Mouse (Mus musculus): Measurements from ENCODE around the gene C1qa. TPM values are rescaled to one million over a fixed set of nuclear protein-coding genes. Genes with fewer than 3 reads are reported as not detected.
A peak's percentile ranks its signal among the peaks of the same experiment; 100 is the strongest.

C1qa gene
- polyA plus RNA-seq, 1 experiment from 2014 or later, result 11.8 TPM

GRCm38 (mm10) chr4:136894821-136895220 is 3.8 kb downstream of the C1qa start:
- peaks cover 10% of the 10 kb centered on the region for H3K27me3 ChIP-seq (ENCODE audit: control insufficient read depth, insufficient read depth, low read length)
- WGBS, result 78% methylated on average over 4 of the region's 4 CpGs
- no peaks in the 10 kb centered on the region for H3K36me3 ChIP-seq (ENCODE audit: control insufficient read depth, insufficient read depth, low read length)

GRCm38 (mm10) chr4:136893691-136894543 is 4.7 kb downstream of the C1qa start:
- no peaks in the 10 kb centered on the region for H3K9me3 ChIP-seq (ENCODE audit: control insufficient read depth, low read length)
- peaks cover 10% of the 10 kb centered on the region for H3K27me3 ChIP-seq (ENCODE audit: control insufficient read depth, insufficient read depth, low read length)
- ATAC-seq (ENCODE audit: insufficient read depth, low FRiP score, low TSS enrichment), result no peak
- no peak overlapping the region for H3K4me2 ChIP-seq (ENCODE audit: low read depth)
- H3K36me3 ChIP-seq (ENCODE audit: control insufficient read depth, insufficient read depth, low read length), result no peaks in the 10 kb centered on the region
- H3K27ac ChIP-seq (ENCODE audit: low read depth, low read length), result no peak overlapping the region
- peak; percentile 68 for DNase-seq (ENCODE audit: low spot score)
- H3K9ac ChIP-seq (ENCODE audit: low read length), result no peak overlapping the region
- no peaks in the 10 kb centered on the region for H3K4me1 ChIP-seq (ENCODE audit: control insufficient read depth, insufficient read depth, low read length)
- no peak overlapping the region for H3K4me3 ChIP-seq (ENCODE audit: low read depth, low read length)
- WGBS, result 7% methylated on average over 9 of the region's 9 CpGs

More at GRCm38 (mm10) chr4:136894821-136895220, 3.8 kb downstream of the C1qa start:
- DNase-seq (ENCODE audit: low spot score) (no peak), ATAC-seq (ENCODE audit: insufficient read depth, low FRiP score, low TSS enrichment) (no peak)
- Histone ChIP-seq H3K4me2 (ENCODE audit: low read depth) (no peak overlapping the region), H3K4me3 (ENCODE audit: low read depth, low read length) (no peak overlapping the region), H3K9me3 (ENCODE audit: control insufficient read depth, low read length) (no peaks in the 10 kb centered on the region), H3K4me1 (ENCODE audit: control insufficient read depth, insufficient read depth, low read length) (no peaks in the 10 kb centered on the region), H3K9ac (ENCODE audit: low read length) (no peak overlapping the region), H3K27ac (ENCODE audit: low read depth, low read length) (no peak overlapping the region)

GRCm38 (mm10) chr4:136892811-136893210 is 5.8 kb downstream of the C1qa start, which contains the start of gene C1qc:
C1qc (minus strand) TSS chr4:136893065.
- no peak within 1 kb of the TSS for H3K4me3 ChIP-seq (ENCODE audit: low read depth, low read length)

GRCm38 (mm10) chr4:136892371-136892770 is 6.2 kb downstream of the C1qa start:
- no peaks in the 10 kb centered on the region for H3K36me3 ChIP-seq (ENCODE audit: control insufficient read depth, insufficient read depth, low read length)
- no peaks in the 10 kb centered on the region for H3K4me1 ChIP-seq (ENCODE audit: control insufficient read depth, insufficient read depth, low read length)
- no peak overlapping the region for H3K9ac ChIP-seq (ENCODE audit: low read length)
- no peak overlapping the region for H3K4me2 ChIP-seq (ENCODE audit: low read depth)
- DNase-seq (ENCODE audit: low spot score) (no peak), ATAC-seq (ENCODE audit: insufficient read depth, low FRiP score, low TSS enrichment) (no peak)
- H3K4me3 ChIP-seq (ENCODE audit: low read depth, low read length), result no peak overlapping the region
- H3K27ac ChIP-seq (ENCODE audit: low read depth, low read length), result no peak overlapping the region
- peaks cover 10% of the 10 kb centered on the region for H3K27me3 ChIP-seq (ENCODE audit: control insufficient read depth, insufficient read depth, low read length)
- WGBS, result 72% methylated on average over 6 of the region's 7 CpGs
- no peaks in the 10 kb centered on the region for H3K9me3 ChIP-seq (ENCODE audit: control insufficient read depth, low read length)

More at GRCm38 (mm10) chr4:136892811-136893210, 5.8 kb downstream of the C1qa start, which contains the start of gene C1qc:
- no peaks in the 10 kb centered on the region for H3K36me3 ChIP-seq (ENCODE audit: control insufficient read depth, insufficient read depth, low read length)
- H3K27me3 ChIP-seq (ENCODE audit: control insufficient read depth, insufficient read depth, low read length), result peaks cover 10% of the 10 kb centered on the region
- H3K4me2 ChIP-seq (ENCODE audit: low read depth), result no peak within 1 kb of the TSS
- H3K9me3 ChIP-seq (ENCODE audit: control insufficient read depth, low read length), result no peaks in the 10 kb centered on the region
- 65% methylated on average over 5 of the region's 5 CpGs for whole genome bisulfite sequencing
- ATAC-seq (ENCODE audit: insufficient read depth, low FRiP score, low TSS enrichment), result no peak
- H3K9ac ChIP-seq (ENCODE audit: low read length), result no peak within 1 kb of the TSS
- no peak for DNase-seq (ENCODE audit: low spot score)
- H3K27ac ChIP-seq (ENCODE audit: low read depth, low read length), result no peak within 1 kb of the TSS
- no peaks in the 10 kb centered on the region for H3K4me1 ChIP-seq (ENCODE audit: control insufficient read depth, insufficient read depth, low read length)

- H3K4me1 ChIP-seq (ENCODE audit: control insufficient read depth, insufficient read depth, low read length), result no peaks in the 10 kb centered on the region
- WGBS, result 88% methylated on average over 4 of the region's 4 CpGs
- no peak overlapping the region for H3K9ac ChIP-seq (ENCODE audit: low read length)
- H3K27ac ChIP-seq (ENCODE audit: low read depth, low read length), result no peak overlapping the region
- no peaks in the 10 kb centered on the region for H3K36me3 ChIP-seq (ENCODE audit: control insufficient read depth, insufficient read depth, low read length)
- H3K4me3 ChIP-seq (ENCODE audit: low read depth, low read length), result no peak overlapping the region
- no peak for ATAC-seq (ENCODE audit: insufficient read depth, low FRiP score, low TSS enrichment)
- no peak for DNase-seq (ENCODE audit: low spot score)
- no peaks in the 10 kb centered on the region for H3K9me3 ChIP-seq (ENCODE audit: control insufficient read depth, low read length)
- H3K4me2 ChIP-seq (ENCODE audit: low read depth), result no peak overlapping the region
- peaks cover 4% of the 10 kb centered on the region for H3K27me3 ChIP-seq (ENCODE audit: control insufficient read depth, insufficient read depth, low read length)
Measured at GRCm38 (mm10) chr4:136891115-136891514, 7.5 kb downstream of the C1qa start.

GRCm38 (mm10) chr4:136889981-136890380 is 8.6 kb downstream of the C1qa start:
- Histone ChIP-seq H3K9me3 (ENCODE audit: control insufficient read depth, low read length) (no peaks in the 10 kb centered on the region), H3K27ac (ENCODE audit: low read depth, low read length) (no peak overlapping the region), H3K36me3 (ENCODE audit: control insufficient read depth, insufficient read depth, low read length) (no peaks in the 10 kb centered on the region), H3K4me1 (ENCODE audit: control insufficient read depth, insufficient read depth, low read length) (no peaks in the 10 kb centered on the region), H3K9ac (ENCODE audit: low read length) (no peak overlapping the region), H3K4me3 (ENCODE audit: low read depth, low read length) (no peak overlapping the region), H3K4me2 (ENCODE audit: low read depth) (no peak overlapping the region), H3K27me3 (ENCODE audit: control insufficient read depth, insufficient read depth, low read length) (no peaks in the 10 kb centered on the region)
- DNase-seq (ENCODE audit: low spot score), result no peak
- ATAC-seq (ENCODE audit: insufficient read depth, low FRiP score, low TSS enrichment), result no peak
- WGBS, result 82% methylated on average over 15 of the region's 15 CpGs

- ATAC-seq (ENCODE audit: insufficient read depth, low FRiP score, low TSS enrichment) (no peak), DNase-seq (ENCODE audit: low spot score) (no peak)
- 70% methylated on average over 5 of the region's 5 CpGs for WGBS
- Histone ChIP-seq H3K36me3 (ENCODE audit: control insufficient read depth, insufficient read depth, low read length) (no peaks in the 10 kb centered on the region), H3K27ac (ENCODE audit: low read depth, low read length) (no peak overlapping the region), H3K4me2 (ENCODE audit: low read depth) (no peak overlapping the region), H3K9me3 (ENCODE audit: control insufficient read depth, low read length) (no peaks in the 10 kb centered on the region), H3K4me1 (ENCODE audit: control insufficient read depth, insufficient read depth, low read length) (no peaks in the 10 kb centered on the region), H3K9ac (ENCODE audit: low read length) (no peak overlapping the region), H3K27me3 (ENCODE audit: control insufficient read depth, insufficient read depth, low read length) (no peaks in the 10 kb centered on the region), H3K4me3 (ENCODE audit: low read depth, low read length) (no peak overlapping the region)
Measured at GRCm38 (mm10) chr4:136887714-136888113, 10.9 kb downstream of the C1qa start.

GRCm38 (mm10) chr4:136886101-136886500 is 12.5 kb downstream of the C1qa start, which contains the start of gene C1qb:
C1qb (minus strand) TSS chr4:136886187.
- ATAC-seq (ENCODE audit: insufficient read depth, low FRiP score, low TSS enrichment) (no peak), DNase-seq (ENCODE audit: low spot score) (no peak)
- Histone ChIP-seq H3K27ac (ENCODE audit: low read depth, low read length) (no peak within 1 kb of the TSS), H3K9ac (ENCODE audit: low read length) (no peak within 1 kb of the TSS), H3K27me3 (ENCODE audit: control insufficient read depth, insufficient read depth, low read length) (no peaks in the 10 kb centered on the region), H3K4me1 (ENCODE audit: control insufficient read depth, insufficient read depth, low read length) (no peaks in the 10 kb centered on the region), H3K36me3 (ENCODE audit: control insufficient read depth, insufficient read depth, low read length) (no peaks in the 10 kb centered on the region), H3K4me3 (ENCODE audit: low read depth, low read length) (no peak within 1 kb of the TSS), H3K9me3 (ENCODE audit: control insufficient read depth, low read length) (no peaks in the 10 kb centered on the region), H3K4me2 (ENCODE audit: low read depth) (no peak within 1 kb of the TSS)
- WGBS, result 75% methylated on average over 7 of the region's 7 CpGs

- no peak overlapping the region for H3K27ac ChIP-seq (ENCODE audit: low read depth, low read length)
- no peak overlapping the region for H3K4me3 ChIP-seq (ENCODE audit: low read depth, low read length)
- DNase-seq (ENCODE audit: low spot score) (no peak), ATAC-seq (ENCODE audit: insufficient read depth, low FRiP score, low TSS enrichment) (no peak)
- H3K27me3 ChIP-seq (ENCODE audit: control insufficient read depth, insufficient read depth, low read length), result no peaks in the 10 kb centered on the region
- H3K36me3 ChIP-seq (ENCODE audit: control insufficient read depth, insufficient read depth, low read length), result no peaks in the 10 kb centered on the region
- whole genome bisulfite sequencing, result 21% methylated on average over 5 of the region's 5 CpGs
- no peak overlapping the region for H3K9ac ChIP-seq (ENCODE audit: low read length)
- H3K4me2 ChIP-seq (ENCODE audit: low read depth), result no peak overlapping the region
- no peaks in the 10 kb centered on the region for H3K4me1 ChIP-seq (ENCODE audit: control insufficient read depth, insufficient read depth, low read length)
- no peaks in the 10 kb centered on the region for H3K9me3 ChIP-seq (ENCODE audit: control insufficient read depth, low read length)
Measured at GRCm38 (mm10) chr4:136878601-136879000, 20.0 kb downstream of the C1qa start.

All from neural tube, embryonic 11.5 days (tissue).